Mouse (Mus musculus) testis, adult 2 months (tissue): ENCODE results near the gene Gpm6b. TPM values are rescaled to one million over a fixed set of nuclear protein-coding genes. Genes with fewer than 3 reads are reported as not detected.

ENCODE experiments used
- H3K27ac ChIP-seq: fragments of 200-500 bp; 2 replicates; pipeline ENCODE4 v1.5.1; 2012; ENCODE audit warnings: low read depth, low read length; ENCODE audit not compliant: control insufficient read depth, insufficient read depth
- H3K27me3 ChIP-seq: fragments of 200-500 bp; 2 replicates; pipeline ENCODE4 v1.6.1; 2012; ENCODE audit warnings: mild to moderate bottlenecking, low read length, moderate library complexity; ENCODE audit not compliant: control insufficient read depth, insufficient read depth
- H3K36me3 ChIP-seq: fragments of 200-500 bp; 2 replicates; pipeline ENCODE4 v1.6.1; 2012; ENCODE audit warnings: mild to moderate bottlenecking, low read length; ENCODE audit not compliant: control insufficient read depth, insufficient read depth
- H3K4me1 ChIP-seq: fragments of 200-500 bp; 2 replicates; pipeline ENCODE4 v1.6.1; 2012; ENCODE audit warnings: low read length; ENCODE audit not compliant: control insufficient read depth, insufficient read depth
- H3K4me3 ChIP-seq: fragments of 200-500 bp; 2 replicates; pipeline ENCODE4 v1.5.1; 2012; ENCODE audit warnings: low read depth, mild to moderate bottlenecking, low read length, moderate library complexity, mixed read lengths; ENCODE audit not compliant: control insufficient read depth
- CTCF ChIP-seq: fragments of 200-500 bp; IDR thresholded peaks from 2 replicates; pipeline ENCODE4 v1.5.1; 2012; ENCODE audit warnings: low read depth, mild to moderate bottlenecking, inconsistent platforms, low read length, moderate library complexity; ENCODE audit not compliant: control insufficient read depth, insufficient read depth, insufficient replicate concordance
- POLR2A ChIP-seq: fragments of 200-500 bp; IDR thresholded peaks from 2 replicates; pipeline ENCODE4 v1.6.1; 2012; ENCODE audit warnings: low read depth, mild to moderate bottlenecking, inconsistent platforms, low read length, moderate library complexity; ENCODE audit not compliant: control insufficient read depth
- polyA plus RNA-seq: library from polyadenylated mRNA; depleted of rRNA; stranded (reverse); fragments of >200 nt; gene quantifications from 2 replicates; pipeline ENCODE4 v1.2.3, GENCODE M21; 2012

Gene Gpm6b
- polyA plus RNA-seq, 1 experiment = 12.8 TPM

- H3K36me3 ChIP-seq = no peaks in the 10 kb centered on the region
- no peak overlapping the region for H3K4me3 ChIP-seq
- H3K27me3 ChIP-seq = no peaks in the 10 kb centered on the region
- peaks cover 9% of the 10 kb centered on the region for H3K4me1 ChIP-seq
- TF ChIP-seq CTCF = no peak
- TF ChIP-seq POLR2A = no peak
- H3K27ac ChIP-seq = no peak overlapping the region
Measured at GRCm38 (mm10) chrX:166243261-166243885, 4.7 kb downstream of the Gpm6b start.

GRCm38 (mm10) chrX:166271489-166271888 is 32.8 kb downstream of the Gpm6b start:
- no peak overlapping the region for H3K27ac ChIP-seq
- no peaks in the 10 kb centered on the region for H3K4me1 ChIP-seq
- TF ChIP-seq CTCF = no peak
- TF ChIP-seq POLR2A = no peak
- no peaks in the 10 kb centered on the region for H3K36me3 ChIP-seq
- no peaks in the 10 kb centered on the region for H3K27me3 ChIP-seq
- H3K4me3 ChIP-seq = no peak overlapping the region

- no peaks in the 10 kb centered on the region for H3K27me3 ChIP-seq
- no peaks in the 10 kb centered on the region for H3K36me3 ChIP-seq
- no peak overlapping the region for H3K4me3 ChIP-seq
- no peak overlapping the region for H3K27ac ChIP-seq
- TF ChIP-seq POLR2A (no peak), CTCF (no peak)
- H3K4me1 ChIP-seq = no peaks in the 10 kb centered on the region
Measured at GRCm38 (mm10) chrX:166272646-166273045, 33.9 kb downstream of the Gpm6b start.

DNA sequence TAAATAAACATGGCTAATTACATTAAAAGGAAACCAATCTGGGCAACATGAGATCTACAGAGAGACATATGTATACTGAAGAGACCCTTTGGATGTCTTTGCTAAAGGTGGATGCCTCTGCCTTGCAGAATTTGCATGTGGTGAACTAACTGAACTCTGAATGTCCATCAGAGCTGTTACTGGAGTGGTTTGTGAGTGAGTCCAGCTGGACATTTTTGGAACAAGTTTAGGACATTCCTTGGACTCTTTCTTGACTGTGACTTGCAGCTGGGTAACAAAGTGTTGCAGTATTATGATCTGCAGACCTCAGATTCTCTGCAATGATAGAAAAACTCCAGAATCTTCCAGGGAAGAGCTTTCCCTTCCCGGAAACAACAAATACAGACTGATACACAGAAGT is 41.1 kb downstream of the Gpm6b start:
- no peak for TF ChIP-seq CTCF
- H3K4me3 ChIP-seq = no peak overlapping the region
- H3K36me3 ChIP-seq = no peaks in the 10 kb centered on the region
- H3K27ac ChIP-seq = no peak overlapping the region
- no peaks in the 10 kb centered on the region for H3K27me3 ChIP-seq
- no peaks in the 10 kb centered on the region for H3K4me1 ChIP-seq

GRCm38 (mm10) chrX:166286760-166287483 is 48.2 kb downstream of the Gpm6b start:
- H3K27me3 ChIP-seq = no peaks in the 10 kb centered on the region
- H3K4me3 ChIP-seq = no peak overlapping the region
- H3K27ac ChIP-seq = no peak overlapping the region
- TF ChIP-seq POLR2A (no peak), CTCF (no peak)
- H3K36me3 ChIP-seq = no peaks in the 10 kb centered on the region
- no peaks in the 10 kb centered on the region for H3K4me1 ChIP-seq

GRCm38 (mm10) chrX:166291266-166291665 is 52.6 kb downstream of the Gpm6b start:
- Histone ChIP-seq H3K27ac (no peak overlapping the region), H3K36me3 (no peaks in the 10 kb centered on the region), H3K4me1 (no peaks in the 10 kb centered on the region), H3K4me3 (no peak overlapping the region), H3K27me3 (no peaks in the 10 kb centered on the region)
- TF ChIP-seq POLR2A (no peak), CTCF (no peak)

- Histone ChIP-seq H3K4me1 (no peaks in the 10 kb centered on the region), H3K36me3 (no peaks in the 10 kb centered on the region), H3K27me3 (no peaks in the 10 kb centered on the region)
Measured at GRCm38 (mm10) chrX:166293465-166293864, 54.8 kb downstream of the Gpm6b start.

More at GRCm38 (mm10) chrX:166293465-166293864, 54.8 kb downstream of the Gpm6b start:
- no peak for TF ChIP-seq POLR2A
- TF ChIP-seq CTCF = no peak
- Histone ChIP-seq H3K27ac (no peak overlapping the region), H3K4me3 (no peak overlapping the region)
